In the genomic region with DNA sequence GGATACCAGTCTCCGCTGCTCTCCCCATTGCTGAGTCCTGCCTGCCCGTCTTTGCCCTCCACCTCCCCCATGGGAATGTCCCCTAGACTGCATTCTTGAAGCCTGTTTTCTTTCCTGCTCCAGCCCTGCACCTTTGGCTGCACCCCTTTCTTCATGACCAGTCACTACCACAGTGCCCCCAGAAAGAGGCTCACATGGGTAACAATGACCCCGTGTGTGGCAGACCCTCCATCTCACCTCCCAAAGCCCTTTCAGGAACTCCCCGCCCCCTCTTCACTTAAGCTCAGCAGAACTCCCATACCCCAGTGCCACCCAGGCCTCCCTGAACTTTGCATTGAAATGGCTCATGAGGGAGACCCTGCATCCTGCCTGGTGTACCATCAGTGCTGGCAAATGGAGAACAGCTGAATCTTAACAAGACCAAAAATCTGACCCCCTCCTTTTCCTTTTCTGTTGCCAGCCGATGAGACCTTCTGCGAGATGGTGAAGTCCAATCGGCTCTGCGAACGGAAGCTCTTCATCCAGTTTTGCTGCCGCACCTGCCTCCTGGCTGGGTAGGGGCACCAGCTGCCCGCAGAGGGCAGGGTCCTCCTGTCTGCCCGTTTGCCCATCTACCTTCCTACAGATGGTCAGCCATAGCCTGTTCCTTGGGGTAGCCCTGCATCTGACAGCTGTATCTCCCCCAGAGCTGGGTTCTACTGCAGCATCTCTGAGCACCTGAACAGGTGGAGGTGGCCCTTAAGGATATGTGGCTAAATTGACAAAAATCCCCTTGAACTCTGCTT, we compare ENCODE assay signal across 28 mouse cellular contexts. TPM values are rescaled to one million over a fixed set of nuclear protein-coding genes. Genes with fewer than 3 reads are reported as not detected.
DNase-seq lines count a peak whose midpoint lies in the region; ATAC-seq lines count a peak whose summit lies in the region.
"Had no signal": no experiment of that assay in that cellular context is flagged by ENCODE, and none has a peak within 500 bp of the region (broad histone marks: within the 10 kb centered on the region; RNA-seq: fewer than 3 reads in every experiment).

No protein-coding gene starts in this region.

- no peaks in the 10 kb centered on the region for H3K36me3 ChIP-seq in forebrain, embryonic 10.5 days (replicated peaks)
- no peaks in the 10 kb centered on the region for H3K36me3 ChIP-seq in forebrain, embryonic 15.5 days
- H3K36me3 ChIP-seq in midbrain, embryonic 11.5 days (ENCODE audit: control insufficient read depth, insufficient read depth, low read length), result no peaks in the 10 kb centered on the region
- H3K36me3 ChIP-seq in midbrain, embryonic 14.5 days (ENCODE audit: control insufficient read depth, insufficient read depth, low read length), result no peaks in the 10 kb centered on the region
- H3K36me3 ChIP-seq: embryonic facial prominence, embryonic 13.5 days; embryonic facial prominence, embryonic 15.5 days; G1E had no signal

- H3K27ac ChIP-seq in forebrain, embryonic 10.5 days, result 0 out of 2 replicates have a peak overlapping the region, but pooled peaks have one; percentile 3
- no peak overlapping the region for H3K27ac ChIP-seq in forebrain, embryonic 15.5 days (replicated peaks)
- H3K27ac ChIP-seq in midbrain, embryonic 11.5 days (ENCODE audit: low read depth, low read length), result no peak overlapping the region
- no peak overlapping the region for H3K27ac ChIP-seq in midbrain, embryonic 14.5 days (replicated peaks; ENCODE audit: low read depth, low read length)
- H3K27ac ChIP-seq: embryonic facial prominence, embryonic 13.5 days; embryonic facial prominence, embryonic 15.5 days; forebrain, embryonic 13.5 days had no signal

- no peak for ATAC-seq in forebrain, embryonic 15.5 days (replicated peaks)
- ATAC-seq in midbrain, embryonic 11.5 days (ENCODE audit: low FRiP score), result no peak
- no peak for ATAC-seq in midbrain, embryonic 14.5 days (ENCODE audit: low FRiP score, low TSS enrichment)
- ATAC-seq: activated CD4-positive, CD25-positive, alpha-beta regulatory T cell, adult 4 months; CD4-positive, CD25-positive, alpha-beta regulatory T cell, adult 4 months; forebrain, embryonic 13.5 days; forebrain, embryonic 16.5 days; Patski had no signal

- no peaks in the 10 kb centered on the region for H3K9me3 ChIP-seq in forebrain, embryonic 10.5 days
- H3K9me3 ChIP-seq in forebrain, embryonic 15.5 days, result no peaks in the 10 kb centered on the region
- no peaks in the 10 kb centered on the region for H3K9me3 ChIP-seq in midbrain, embryonic 11.5 days (ENCODE audit: control insufficient read depth, low read length)
- H3K9me3 ChIP-seq in midbrain, embryonic 14.5 days (ENCODE audit: control insufficient read depth, low read length), result no peaks in the 10 kb centered on the region
- H3K9me3 ChIP-seq: embryonic facial prominence, embryonic 15.5 days; forebrain, embryonic 13.5 days; G1E had no signal

- H3K4me2 ChIP-seq in forebrain, embryonic 15.5 days (replicated peaks), result no peak overlapping the region
- no peak overlapping the region for H3K4me2 ChIP-seq in midbrain, embryonic 11.5 days
- no peak overlapping the region for H3K4me2 ChIP-seq in midbrain, embryonic 14.5 days (ENCODE audit: low read length)
- H3K4me2 ChIP-seq: embryonic facial prominence, embryonic 13.5 days; embryonic facial prominence, embryonic 15.5 days; forebrain, embryonic 13.5 days had no signal

- peaks cover 49% of the 10 kb centered on the region for H3K4me1 ChIP-seq in forebrain, embryonic 10.5 days
- peaks cover 12% of the 10 kb centered on the region for H3K4me1 ChIP-seq in forebrain, embryonic 15.5 days
- no peaks in the 10 kb centered on the region for H3K4me1 ChIP-seq in midbrain, embryonic 11.5 days (ENCODE audit: control insufficient read depth, insufficient read depth, low read length)
- no peaks in the 10 kb centered on the region for H3K4me1 ChIP-seq in midbrain, embryonic 14.5 days (ENCODE audit: control insufficient read depth, insufficient read depth, low read length)

- 80% methylated on average over 12 of the region's 12 CpGs for WGBS in forebrain, embryonic 10.5 days
- 77% methylated on average over 12 of the region's 12 CpGs for WGBS in forebrain, embryonic 15.5 days
- WGBS in midbrain, embryonic 11.5 days, result 82% methylated on average over 12 of the region's 12 CpGs
- WGBS in midbrain, embryonic 14.5 days, result 82% methylated on average over 12 of the region's 12 CpGs

- DNase-seq in forebrain, embryonic 10.5 days (ENCODE audit: extremely low spot score, low spot score), result no peak
- DNase-seq in midbrain, embryonic 11.5 days (ENCODE audit: low spot score, missing footprints), result peak; percentile 69
- no peak for DNase-seq in midbrain, embryonic 14.5 days
- DNase-seq in embryo, embryonic 10.5 days (ENCODE audit: low spot score), result no peak
- DNase-seq: adrenal gland, adult 2 months; adrenal gland, postnatal 10 days; adrenal gland, postnatal 25 days; B cell, adult 2 months; cerebellum, adult 11-12 months; cerebellum, adult 2 months; cerebellum, adult 9-10 months; cerebellum, postnatal 25 days; embryo, embryonic 11 days had no signal

- peaks cover 11% of the 10 kb centered on the region for H3K27me3 ChIP-seq in forebrain, embryonic 10.5 days (ENCODE audit: poor library complexity, severe bottlenecking)
- no peaks in the 10 kb centered on the region for H3K27me3 ChIP-seq in forebrain, embryonic 15.5 days
- H3K27me3 ChIP-seq in midbrain, embryonic 11.5 days (ENCODE audit: control insufficient read depth, insufficient read depth, low read length), result no peaks in the 10 kb centered on the region
- H3K27me3 ChIP-seq in midbrain, embryonic 14.5 days (ENCODE audit: control insufficient read depth, insufficient read depth, low read length), result no peaks in the 10 kb centered on the region
- H3K27me3 ChIP-seq: forebrain, embryonic 13.5 days; Patski had no signal

- H3K9ac ChIP-seq in forebrain, embryonic 15.5 days (replicated peaks), result no peak overlapping the region
- no peak overlapping the region for H3K9ac ChIP-seq in midbrain, embryonic 11.5 days (ENCODE audit: low read length)
- H3K9ac ChIP-seq in midbrain, embryonic 14.5 days (replicated peaks; ENCODE audit: low read length), result no peak overlapping the region
- H3K9ac ChIP-seq: embryonic facial prominence, embryonic 13.5 days; embryonic facial prominence, embryonic 15.5 days; forebrain, embryonic 13.5 days had no signal

- H3K4me3 ChIP-seq in forebrain, embryonic 10.5 days, result no peak overlapping the region
- no peak overlapping the region for H3K4me3 ChIP-seq in forebrain, embryonic 15.5 days
- H3K4me3 ChIP-seq in midbrain, embryonic 11.5 days (ENCODE audit: low read depth, low read length), result no peak overlapping the region
- H3K4me3 ChIP-seq in midbrain, embryonic 14.5 days (replicated peaks; ENCODE audit: low read depth, low read length), result no peak overlapping the region
- H3K4me3 ChIP-seq: embryonic facial prominence, embryonic 13.5 days; embryonic facial prominence, embryonic 15.5 days; erythroblast, embryonic 14.5 days; forebrain, embryonic 13.5 days had no signal

RNA-seq across cellular contexts. Expression of a gene that starts 5.2 kb away (rescaled TPM):
- polyA plus RNA-seq in forebrain, embryonic 10.5 days (2016; fragmentation: Nextera tagmentation; extraction: Ambion mirVana), result not detected in 2 replicates
- not detected in 2 replicates for polyA plus RNA-seq in forebrain, embryonic 15.5 days (2015; fragmentation: Nextera tagmentation; extraction: Ambion mirVana)
- polyA plus RNA-seq in midbrain, embryonic 11.5 days (2014; fragmentation: Nextera tagmentation; extraction: Ambion mirVana), result not detected in 2 replicates
- not detected in 2 replicates for polyA plus RNA-seq in midbrain, embryonic 14.5 days (2014; fragmentation: Nextera tagmentation; extraction: Ambion mirVana)
- polyA plus RNA-seq: activated CD4-positive, CD25-positive, alpha-beta regulatory T cell, adult 4 months; adrenal gland, adult 2 months; brain, embryonic 14.5 days; CD4-positive, CD25-positive, alpha-beta regulatory T cell, adult 4 months; cerebellum, adult 2 months; cortical plate, adult 2 months; embryonic facial prominence, embryonic 11.5 days; embryonic facial prominence, embryonic 13.5 days; embryonic facial prominence, embryonic 15.5 days; erythroblast, embryonic 14.5 days; forebrain, embryonic 11.5 days; forebrain, embryonic 13.5 days; forebrain, embryonic 16.5 days; frontal cortex, adult 2 months; G1E; Patski had no signal

RNA-seq across cellular contexts. Expression of a gene that starts 10.2 kb away (rescaled TPM):
- polyA plus RNA-seq in forebrain, embryonic 10.5 days (2016; fragmentation: Nextera tagmentation; extraction: Ambion mirVana), result 292 and 294 TPM in 2 replicates
- 147 and 156 TPM in 2 replicates for polyA plus RNA-seq in forebrain, embryonic 15.5 days (2015; fragmentation: Nextera tagmentation; extraction: Ambion mirVana)
- polyA plus RNA-seq in midbrain, embryonic 11.5 days (2014; fragmentation: Nextera tagmentation; extraction: Ambion mirVana), result 230 and 247 TPM in 2 replicates
- 144 and 154 TPM in 2 replicates for polyA plus RNA-seq in midbrain, embryonic 14.5 days (2014; fragmentation: Nextera tagmentation; extraction: Ambion mirVana)

RNA-seq across cellular contexts. Expression of a gene that starts 30.8 kb away (rescaled TPM):
- polyA plus RNA-seq in forebrain, embryonic 10.5 days (2016; fragmentation: Nextera tagmentation; extraction: Ambion mirVana), result 81.4 and 84.2 TPM in 2 replicates
- 77.9 and 81.0 TPM in 2 replicates for polyA plus RNA-seq in forebrain, embryonic 15.5 days (2015; fragmentation: Nextera tagmentation; extraction: Ambion mirVana)
- polyA plus RNA-seq in midbrain, embryonic 11.5 days (2014; fragmentation: Nextera tagmentation; extraction: Ambion mirVana), result 85.7 and 85.9 TPM in 2 replicates
- 78.3 and 79.9 TPM in 2 replicates for polyA plus RNA-seq in midbrain, embryonic 14.5 days (2014; fragmentation: Nextera tagmentation; extraction: Ambion mirVana)
